Mouse (Mus musculus) forebrain, postnatal 0 days (tissue): Measurements from ENCODE around the gene Plcd3. TPM values are rescaled to one million over a fixed set of nuclear protein-coding genes. Genes with fewer than 3 reads are reported as not detected.
A peak's percentile ranks its signal among the peaks of the same experiment; 100 is the strongest.

ENCODE experiments used
- ATAC-seq: fragments of 200-750 bp; cut with Nextera tagmentation; 2 replicates; pipeline ENCODE4 v1.8.0; 2017; ENCODE audit warnings: mild to moderate bottlenecking, moderate library complexity
- DNase-seq: peaks from one replicate; pipeline ENCODE4 v3.0.0-alpha.2; 2015
- H3K27ac ChIP-seq: fragments of 300-500 bp; sonication (generic); 2 replicates; pipeline ENCODE4 v1.5.1; 2014; ENCODE audit warnings: low read depth, mild to moderate bottlenecking, antibody characterized with exemption, low read length, moderate library complexity, mixed read lengths
- H3K27me3 ChIP-seq: fragments of 300-500 bp; sonication (generic); 2 replicates; pipeline ENCODE4 v1.6.1; 2014; ENCODE audit warnings: mild to moderate bottlenecking, low read length, mixed read lengths; ENCODE audit not compliant: insufficient read depth
- H3K36me3 ChIP-seq: fragments of 300-500 bp; sonication (generic); 2 replicates; pipeline ENCODE4 v1.6.1; 2014; ENCODE audit warnings: mild to moderate bottlenecking, moderate library complexity; ENCODE audit not compliant: insufficient read depth
- H3K4me1 ChIP-seq: fragments of 300-500 bp; sonication (generic); 2 replicates; pipeline ENCODE4 v1.6.1; 2014; ENCODE audit warnings: antibody characterized with exemption; ENCODE audit not compliant: insufficient read depth
- H3K4me2 ChIP-seq: fragments of 300-500 bp; sonication (generic); 2 replicates; pipeline ENCODE4 v1.6.1; 2014; ENCODE audit warnings: low read depth, mild to moderate bottlenecking, moderate library complexity
- H3K4me3 ChIP-seq: fragments of 300-500 bp; sonication (generic); 2 replicates; pipeline ENCODE4 v1.5.1; 2014; ENCODE audit warnings: low read depth, low read length, mixed read lengths
- H3K9ac ChIP-seq: fragments of 300-500 bp; sonication (generic); 2 replicates; pipeline ENCODE4 v1.6.1; 2014; ENCODE audit warnings: mild to moderate bottlenecking
- H3K9me3 ChIP-seq: fragments of 300-500 bp; sonication (generic); 2 replicates; pipeline ENCODE4 v1.6.1; 2016; ENCODE audit warnings: low read length
- CTCF ChIP-seq: sonication (generic); IDR thresholded peaks from 2 replicates; pipeline ENCODE4 v1.5.1; 2016; ENCODE audit warnings: antibody characterized with exemption, control low read depth, low read depth
- WGBS: fragments of 180-500 bp; shearing (Covaris S2); extraction: QIAGEN DNeasy Blood & Tissue Kit; methylation state at CpG from one replicate; pipeline ENCODE4 v1.1.7; 2014; 5-methylcytosine and 5-hydroxymethylcytosine counted together
- polyA plus RNA-seq: library from polyadenylated mRNA; unstranded; fragments of >200 nt; fragmentation: Nextera tagmentation; extraction: Ambion mirVana; gene quantifications from 2 replicates; pipeline ENCODE4 v1.2.1, GENCODE M21; 2015
- total RNA-seq: library from RNA; depleted of rRNA; stranded (reverse); fragments of >200 nt; gene quantifications from 2 replicates; pipeline ENCODE4 v1.2.3, GENCODE M21; 2014

The Plcd3 gene
- total and polyA plus RNA-seq, 2 experiments from 2014 or later = 3.6 to 8.5 TPM

GRCm38 (mm10) chr11:103058499-103059085 lies 42.9 kb downstream of the Plcd3 start:
- Histone ChIP-seq H3K4me1 (no peaks in the 10 kb centered on the region), H3K36me3 (peaks cover 74% of the 10 kb centered on the region), H3K27me3 (no peaks in the 10 kb centered on the region), H3K9me3 (no peaks in the 10 kb centered on the region), H3K4me2 (no peak overlapping the region), H3K27ac (no peak overlapping the region), H3K4me3 (no peak overlapping the region), H3K9ac (no peak overlapping the region)
- TF ChIP-seq CTCF = no peak
- ATAC-seq = no peak
- 73% methylated on average over 3 of the region's 3 CpGs for WGBS
- no peak for DNase-seq

- ATAC-seq = no peak
- Histone ChIP-seq H3K4me2 (no peak overlapping the region), H3K4me1 (no peaks in the 10 kb centered on the region), H3K9me3 (no peaks in the 10 kb centered on the region), H3K27me3 (no peaks in the 10 kb centered on the region), H3K9ac (no peak overlapping the region), H3K36me3 (peaks cover 71% of the 10 kb centered on the region), H3K4me3 (no peak overlapping the region), H3K27ac (no peak overlapping the region)
- DNase-seq = no peak
- no peak for TF ChIP-seq CTCF
- WGBS = 94% methylated on average over 7 of the region's 7 CpGs
Measured at GRCm38 (mm10) chr11:103056636-103057035, 44.8 kb downstream of the Plcd3 start.

GRCm38 (mm10) chr11:103054798-103055197 lies 46.7 kb downstream of the Plcd3 start:
- H3K36me3 ChIP-seq = peaks cover 71% of the 10 kb centered on the region
- no peak overlapping the region for H3K4me3 ChIP-seq
- H3K9me3 ChIP-seq = no peaks in the 10 kb centered on the region
- ATAC-seq (peak; percentile 65; the same call in 1 of the 2 replicates), DNase-seq (peak; percentile 87)
- WGBS = 43% methylated on average over 6 of the region's 6 CpGs
- no peaks in the 10 kb centered on the region for H3K27me3 ChIP-seq
- peak; percentile 89 for TF ChIP-seq CTCF
- H3K9ac ChIP-seq = no peak overlapping the region
- H3K4me1 ChIP-seq = no peaks in the 10 kb centered on the region
- H3K4me2 ChIP-seq = no peak overlapping the region
- H3K27ac ChIP-seq = no peak overlapping the region

- ATAC-seq = no peak
Measured at GRCm38 (mm10) chr11:103053191-103054076, 48.0 kb downstream of the Plcd3 start.

GRCm38 (mm10) chr11:103052078-103052477 lies 49.4 kb downstream of the Plcd3 start:
- ATAC-seq = no peak
- H3K4me1 ChIP-seq = no peaks in the 10 kb centered on the region
- peaks cover 52% of the 10 kb centered on the region for H3K36me3 ChIP-seq
- no peak for TF ChIP-seq CTCF
- 93% methylated on average over 6 of the region's 6 CpGs for WGBS
- H3K9ac ChIP-seq = no peak overlapping the region
- H3K27ac ChIP-seq = no peak overlapping the region
- no peaks in the 10 kb centered on the region for H3K27me3 ChIP-seq
- H3K4me3 ChIP-seq = no peak overlapping the region
- no peak for DNase-seq
- H3K9me3 ChIP-seq = no peaks in the 10 kb centered on the region
- H3K4me2 ChIP-seq = no peak overlapping the region

More at GRCm38 (mm10) chr11:103053191-103054076, 48.0 kb downstream of the Plcd3 start:
- Histone ChIP-seq H3K9ac (no peak overlapping the region), H3K4me1 (no peaks in the 10 kb centered on the region), H3K4me3 (no peak overlapping the region), H3K4me2 (no peak overlapping the region), H3K27ac (no peak overlapping the region), H3K9me3 (no peaks in the 10 kb centered on the region), H3K27me3 (no peaks in the 10 kb centered on the region), H3K36me3 (peaks cover 62% of the 10 kb centered on the region)
- no peak for TF ChIP-seq CTCF
- WGBS = 93% methylated on average over 18 of the region's 18 CpGs
- no peak for DNase-seq

- no peaks in the 10 kb centered on the region for H3K4me1 ChIP-seq
- no peaks in the 10 kb centered on the region for H3K27me3 ChIP-seq
- H3K36me3 ChIP-seq = peaks cover 52% of the 10 kb centered on the region
- no peak overlapping the region for H3K27ac ChIP-seq
- no peak for TF ChIP-seq CTCF
- no peak for ATAC-seq
- 85% methylated on average over 8 of the region's 8 CpGs for WGBS
- no peak overlapping the region for H3K4me2 ChIP-seq
- H3K9me3 ChIP-seq = no peaks in the 10 kb centered on the region
- no peak for DNase-seq
- H3K9ac ChIP-seq = no peak overlapping the region
- no peak overlapping the region for H3K4me3 ChIP-seq
Measured at GRCm38 (mm10) chr11:103051249-103051691, 50.2 kb downstream of the Plcd3 start.

- Histone ChIP-seq H3K4me3 (no peak overlapping the region), H3K36me3 (peaks cover 55% of the 10 kb centered on the region), H3K9me3 (no peaks in the 10 kb centered on the region), H3K27me3 (no peaks in the 10 kb centered on the region), H3K27ac (no peak overlapping the region), H3K4me2 (no peak overlapping the region), H3K9ac (no peak overlapping the region), H3K4me1 (no peaks in the 10 kb centered on the region)
- 87% methylated on average over 9 of the region's 9 CpGs for WGBS
- DNase-seq (no peak), ATAC-seq (no peak)
- TF ChIP-seq CTCF = no peak
Measured at GRCm38 (mm10) chr11:103050153-103050552, 51.3 kb downstream of the Plcd3 start.
